ENCODE assay signal across 30 mouse cellular contexts in the genomic region with DNA sequence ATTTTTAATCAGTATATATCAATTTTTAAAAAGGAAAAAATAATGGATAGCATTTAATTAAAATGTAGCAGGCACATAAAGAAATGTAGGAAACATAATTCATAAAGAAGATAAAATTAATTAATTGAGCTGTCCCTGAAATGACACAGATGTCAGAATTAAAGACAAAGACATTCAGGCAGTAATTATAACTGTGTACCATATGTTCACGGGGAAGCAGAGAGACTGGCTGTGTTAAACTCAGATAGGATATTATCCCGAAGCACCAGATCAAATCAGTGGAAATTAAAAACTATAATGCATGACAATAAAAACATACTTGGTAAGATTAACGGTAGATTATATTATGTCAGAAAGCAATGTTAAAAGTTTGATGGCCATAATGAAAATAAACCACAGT. TPM values are rescaled to one million over a fixed set of nuclear protein-coding genes. Genes with fewer than 3 reads are reported as not detected.
"Had no signal": no experiment of that assay in that cellular context is flagged by ENCODE, and none has a peak within 500 bp of the region (broad histone marks: within the 10 kb centered on the region; RNA-seq: fewer than 3 reads in every experiment).

No protein-coding gene starts in this region.

- H3K27me3 ChIP-seq: embryonic facial prominence, embryonic 12.5 days; embryonic facial prominence, embryonic 13.5 days; embryonic facial prominence, embryonic 15.5 days; forebrain, embryonic 12.5 days; forebrain, embryonic 15.5 days had no signal

- H3K4me1 ChIP-seq: embryonic facial prominence, embryonic 10.5 days; embryonic facial prominence, embryonic 12.5 days; embryonic facial prominence, embryonic 13.5 days; embryonic facial prominence, embryonic 15.5 days; forebrain, embryonic 10.5 days; forebrain, embryonic 12.5 days; heart, embryonic 10.5 days had no signal

- DNase-seq: cerebellum, adult 8-10 months; cerebellum, adult 9-10 months; cerebellum, adult 9-11 months; cerebellum, postnatal 10 days; cerebellum, postnatal 14 days; cerebellum, postnatal 25 days; cerebellum, postnatal 36 days; embryo, embryonic 11 days; forebrain, postnatal 0 days; gastrocnemius, adult 2 months; gastrocnemius, postnatal 10 days; gastrocnemius, postnatal 14 days; gastrocnemius, postnatal 25 days; gastrocnemius, postnatal 36 days; heart, adult 11 months; heart, adult 18-20 months; heart, adult 2 months had no signal

- H3K9ac ChIP-seq: embryonic facial prominence, embryonic 12.5 days; embryonic facial prominence, embryonic 13.5 days; embryonic facial prominence, embryonic 15.5 days; forebrain, embryonic 12.5 days; forebrain, embryonic 15.5 days; forebrain, postnatal 0 days had no signal

- H3K4me2 ChIP-seq: embryonic facial prominence, embryonic 12.5 days; embryonic facial prominence, embryonic 13.5 days; embryonic facial prominence, embryonic 15.5 days; forebrain, embryonic 12.5 days; forebrain, embryonic 15.5 days had no signal

- ATAC-seq: forebrain, embryonic 14.5 days; forebrain, embryonic 15.5 days; forebrain, embryonic 16.5 days; forebrain, postnatal 0 days had no signal

- H3K27ac ChIP-seq: embryonic facial prominence, embryonic 10.5 days; embryonic facial prominence, embryonic 12.5 days; embryonic facial prominence, embryonic 13.5 days; embryonic facial prominence, embryonic 15.5 days; forebrain, embryonic 10.5 days; forebrain, embryonic 12.5 days; forebrain, embryonic 15.5 days; gastrocnemius, adult 2 months; heart, adult 2 months; heart, embryonic 10.5 days had no signal

- H3K9me3 ChIP-seq: embryonic facial prominence, embryonic 10.5 days; embryonic facial prominence, embryonic 12.5 days; embryonic facial prominence, embryonic 13.5 days; embryonic facial prominence, embryonic 15.5 days; forebrain, embryonic 10.5 days; forebrain, embryonic 12.5 days; forebrain, embryonic 15.5 days; heart, embryonic 10.5 days had no signal

- H3K4me3 ChIP-seq: embryonic facial prominence, embryonic 10.5 days; embryonic facial prominence, embryonic 12.5 days; embryonic facial prominence, embryonic 13.5 days; embryonic facial prominence, embryonic 15.5 days; erythroblast, embryonic 14.5 days; forebrain, embryonic 10.5 days; forebrain, embryonic 12.5 days; forebrain, embryonic 15.5 days; gastrocnemius, adult 2 months; heart, adult 2 months; heart, embryonic 10.5 days had no signal

- H3K36me3 ChIP-seq: embryonic facial prominence, embryonic 10.5 days; embryonic facial prominence, embryonic 12.5 days; embryonic facial prominence, embryonic 13.5 days; embryonic facial prominence, embryonic 15.5 days; forebrain, embryonic 10.5 days; forebrain, embryonic 12.5 days; forebrain, embryonic 15.5 days; heart, embryonic 10.5 days had no signal

RNA-seq across cellular contexts. Expression of a gene that starts 47.5 kb away (rescaled TPM):
- polyA plus RNA-seq: embryonic facial prominence, embryonic 10.5 days; embryonic facial prominence, embryonic 11.5 days; embryonic facial prominence, embryonic 12.5 days; embryonic facial prominence, embryonic 13.5 days; embryonic facial prominence, embryonic 14.5 days; embryonic facial prominence, embryonic 15.5 days; erythroblast, embryonic 14.5 days; forebrain, embryonic 10.5 days; forebrain, embryonic 12.5 days; forebrain, embryonic 14.5 days; forebrain, embryonic 15.5 days; forebrain, embryonic 16.5 days; forebrain, postnatal 0 days; heart, adult 2 months; heart, embryonic 10.5 days had no signal
